In the genomic region with DNA sequence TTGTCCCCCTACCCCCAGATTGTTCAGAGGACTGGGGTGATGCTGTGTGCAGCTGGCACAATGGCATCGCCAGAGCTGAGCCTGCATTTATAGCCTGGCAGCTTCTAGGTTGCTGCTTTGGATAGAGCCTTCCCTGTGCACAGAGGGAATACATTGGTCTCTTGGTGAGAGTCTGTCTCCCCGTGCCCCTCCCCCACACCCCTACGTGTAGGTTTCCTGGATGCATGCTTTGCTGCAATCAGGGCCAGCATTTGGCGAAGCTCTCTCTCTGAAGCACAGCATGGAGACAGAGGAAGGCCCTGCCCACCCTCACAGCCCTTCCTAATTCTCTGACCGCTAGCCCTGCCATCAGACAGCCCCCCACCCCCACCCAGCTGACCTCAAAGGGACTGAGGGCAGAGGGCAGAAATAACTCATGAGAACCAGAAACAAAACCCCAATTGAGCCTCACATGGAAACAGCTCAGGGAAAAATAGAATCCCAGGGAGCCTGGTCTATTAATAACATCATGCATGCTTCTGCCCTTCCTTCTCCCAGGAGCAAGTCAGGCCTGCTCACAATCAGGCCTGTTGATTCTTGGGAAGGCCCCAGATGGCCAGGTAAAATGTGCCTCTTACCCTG, we compare ENCODE assay signal across 8 mouse cellular contexts.
A peak's percentile ranks its signal among the peaks of the same experiment; 100 is the strongest.
DNase-seq lines count a peak whose midpoint lies in the region; ATAC-seq lines count a peak whose summit lies in the region.
"Had no signal": no experiment of that assay in that cellular context is flagged by ENCODE, and none has a peak within 500 bp of the region (broad histone marks: within the 10 kb centered on the region; RNA-seq: fewer than 3 reads in every experiment).

No protein-coding gene starts in this region.

- 0 out of 2 replicates have a peak, but pooled peaks cover 4% of the 10 kb centered on the region for H3K4me1 ChIP-seq in forebrain, embryonic 16.5 days (replicated peaks; ENCODE audit: control insufficient read depth, insufficient read depth, low read length)
- H3K4me1 ChIP-seq in limb, embryonic 10.5 days: peaks cover 34% of the 10 kb centered on the region

- peak; percentile 43 for ATAC-seq in forebrain, embryonic 16.5 days

- no peaks in the 10 kb centered on the region for H3K36me3 ChIP-seq in forebrain, embryonic 16.5 days (ENCODE audit: control insufficient read depth, insufficient read depth)
- H3K36me3 ChIP-seq in limb, embryonic 10.5 days: no peaks in the 10 kb centered on the region

- H3K4me2 ChIP-seq in forebrain, embryonic 16.5 days (ENCODE audit: low read length): no peak overlapping the region

- no peak overlapping the region for H3K9ac ChIP-seq in forebrain, embryonic 16.5 days (replicated peaks; ENCODE audit: low read depth, low read length)
- H3K9ac ChIP-seq: liver, embryonic 14.5 days had no signal

- no peaks in the 10 kb centered on the region for H3K9me3 ChIP-seq in forebrain, embryonic 16.5 days (ENCODE audit: control insufficient read depth, low read length)
- no peaks in the 10 kb centered on the region for H3K9me3 ChIP-seq in limb, embryonic 10.5 days (replicated peaks)

- 14% methylated on average over 5 of the region's 5 CpGs for WGBS in forebrain, embryonic 16.5 days
- 9% methylated on average over 5 of the region's 5 CpGs for WGBS in limb, embryonic 10.5 days

- peak; percentile 35 for DNase-seq in retina, embryonic 14.5 days (ENCODE audit: low spot score)
- no peak for DNase-seq in retina, postnatal 1 day
- DNase-seq in limb, embryonic 10.5 days (ENCODE audit: low spot score): peak; percentile 66
- peak; percentile 10 for DNase-seq in thymus, postnatal 25 days
- no peak for DNase-seq in cerebellum, adult 18-20 months
- DNase-seq in layer of hippocampus, adult 9-10 months (ENCODE audit: low spot score): no peak

- no peak overlapping the region for H3K27ac ChIP-seq in forebrain, embryonic 16.5 days (ENCODE audit: low read length)
- peak overlapping the region; percentile 83 for H3K27ac ChIP-seq in limb, embryonic 10.5 days
- H3K27ac ChIP-seq: liver, embryonic 14.5 days had no signal

- no peaks in the 10 kb centered on the region for H3K27me3 ChIP-seq in forebrain, embryonic 16.5 days (replicated peaks; ENCODE audit: control insufficient read depth, insufficient read depth, low read length)
- no peaks in the 10 kb centered on the region for H3K27me3 ChIP-seq in limb, embryonic 10.5 days (ENCODE audit: low read depth, poor library complexity, severe bottlenecking)

- H3K4me3 ChIP-seq in forebrain, embryonic 16.5 days (replicated peaks; ENCODE audit: low read length): no peak overlapping the region
- no peak overlapping the region for H3K4me3 ChIP-seq in limb, embryonic 10.5 days

Comparison
In these comparisons a context has a peak if more than half of its experiments do, and no peak if none do; other contexts are left out.
1. DNase-seq: peak in retina, embryonic 14.5 days (single experiment), limb, embryonic 10.5 days (single experiment) and thymus, postnatal 25 days (single experiment); none in retina, postnatal 1 day (single experiment), cerebellum, adult 18-20 months (0 of 2) and layer of hippocampus, adult 9-10 months (single experiment).